ENCODE assay signal across 8 mouse cellular contexts in genomic region chr1:178187810-178188209, GRCm38 (mm10). TPM values are rescaled to one million over a fixed set of nuclear protein-coding genes. Genes with fewer than 3 reads are reported as not detected.
DNase-seq lines count a peak whose midpoint lies in the region; ATAC-seq and TF ChIP-seq lines count a peak whose summit lies in the region.
"Not testable (repeated sequence)": the region's sequence is repeated elsewhere in the genome, so short reads cannot be mapped to it uniquely, and the experiment has no call there.

No protein-coding gene starts in this region.

- under 1% methylated on average over 28 of the region's 38 CpGs for WGBS in embryonic facial prominence, embryonic 10.5 days
- WGBS in hindbrain, postnatal 0 days, result 0% methylated on average over 20 of the region's 38 CpGs
- WGBS in limb, embryonic 13.5 days, result under 1% methylated on average over 25 of the region's 38 CpGs
- 0% methylated on average over 19 of the region's 38 CpGs for WGBS in neural tube, embryonic 14.5 days

- ATAC-seq in frontal cortex, adult (ENCODE audit: low TSS enrichment), result peak; percentile 55
- ATAC-seq in hindbrain, postnatal 0 days, result 0 out of 2 replicates have a peak, but pooled peaks have one; percentile 71
- peak; percentile 49; the same call in 1 of the 2 replicates for ATAC-seq in limb, embryonic 13.5 days (ENCODE audit: low FRiP score, low read depth)
- peak; percentile 70 for ATAC-seq in neural tube, embryonic 14.5 days (ENCODE audit: low read depth)

- not testable (repeated sequence) for H3K9me3 ChIP-seq in embryonic facial prominence, embryonic 10.5 days; hindbrain, postnatal 0 days (ENCODE audit: low read length); limb, embryonic 13.5 days; megakaryocyte, embryonic 14.5 days; neural tube, embryonic 14.5 days (ENCODE audit: control insufficient read depth, low read length)

- not testable (repeated sequence) for H3K27me3 ChIP-seq in embryonic facial prominence, embryonic 10.5 days (replicated peaks; ENCODE audit: low read depth, poor library complexity, severe bottlenecking); hindbrain, postnatal 0 days (ENCODE audit: insufficient read depth, low read length); limb, embryonic 13.5 days; megakaryocyte, embryonic 14.5 days (replicated peaks); neural tube, embryonic 14.5 days (ENCODE audit: control insufficient read depth, insufficient read depth, low read length)

- H3K27ac ChIP-seq in embryonic facial prominence, embryonic 10.5 days (replicated peaks), result peak overlapping the region; percentile 76
- H3K27ac ChIP-seq in hindbrain, postnatal 0 days, result peak overlapping the region; percentile 86
- H3K27ac ChIP-seq in limb, embryonic 13.5 days, result 0 out of 2 replicates have a peak overlapping the region, but pooled peaks have one; percentile 48
- peak overlapping the region; percentile 58; the same call in 1 of the 2 replicates for H3K27ac ChIP-seq in neural tube, embryonic 14.5 days (ENCODE audit: low read depth, low read length)

- peak overlapping the region; percentile 68 for H3K4me3 ChIP-seq in embryonic facial prominence, embryonic 10.5 days
- H3K4me3 ChIP-seq in hindbrain, postnatal 0 days (ENCODE audit: low read length), result peak overlapping the region; percentile 55
- peak overlapping the region; percentile 66 for H3K4me3 ChIP-seq in limb, embryonic 13.5 days
- H3K4me3 ChIP-seq in megakaryocyte, embryonic 14.5 days (replicated peaks), result peak overlapping the region; percentile 90
- peak overlapping the region; percentile 52 for H3K4me3 ChIP-seq in neural tube, embryonic 14.5 days (ENCODE audit: low read depth, low read length)

- peak; percentile 82 for DNase-seq in MN1 (ENCODE audit: low spot score)
- peak; percentile 83 for DNase-seq in embryonic facial prominence, embryonic 10.5 days (ENCODE audit: low spot score)
- DNase-seq in hindbrain, postnatal 0 days (ENCODE audit: low spot score), result peak; percentile 55
- peak; percentile 88 to 91 for DNase-seq in thymus, postnatal 36 days

- H3K9ac ChIP-seq in hindbrain, postnatal 0 days (replicated peaks; ENCODE audit: low read length), result peak overlapping the region; percentile 53
- H3K9ac ChIP-seq in limb, embryonic 13.5 days, result peak overlapping the region; percentile 64
- peak overlapping the region; percentile 26; the same call in 1 of the 2 replicates for H3K9ac ChIP-seq in neural tube, embryonic 14.5 days (replicated peaks; ENCODE audit: low read depth, low read length)

- H3K36me3 ChIP-seq in embryonic facial prominence, embryonic 10.5 days (replicated peaks); hindbrain, postnatal 0 days (ENCODE audit: insufficient read depth, low read length); limb, embryonic 13.5 days; megakaryocyte, embryonic 14.5 days (replicated peaks; ENCODE audit: low read length); neural tube, embryonic 14.5 days (ENCODE audit: control insufficient read depth, insufficient read depth, low read length): not testable (repeated sequence)

- H3K4me1 ChIP-seq in embryonic facial prominence, embryonic 10.5 days, result peaks cover 15% of the 10 kb centered on the region
- H3K4me1 ChIP-seq in hindbrain, postnatal 0 days (ENCODE audit: insufficient read depth, low read length); limb, embryonic 13.5 days; neural tube, embryonic 14.5 days (ENCODE audit: control insufficient read depth, insufficient read depth, low read length): not testable (repeated sequence)
- peaks cover 24% of the 10 kb centered on the region for H3K4me1 ChIP-seq in megakaryocyte, embryonic 14.5 days

- peak overlapping the region; percentile 45 for H3K4me2 ChIP-seq in hindbrain, postnatal 0 days (ENCODE audit: low read depth, low read length)
- peak overlapping the region; percentile 55 for H3K4me2 ChIP-seq in limb, embryonic 13.5 days (replicated peaks)
- H3K4me2 ChIP-seq in neural tube, embryonic 14.5 days (ENCODE audit: low read depth, low read length), result not testable (repeated sequence)

- peak; percentile 22; the same call in 1 of the 2 replicates for TF ChIP-seq CTCF in hindbrain, postnatal 0 days (IDR thresholded peaks at IDR 0.05; ENCODE audit: low read depth)

RNA-seq across cellular contexts. Expression of gene Desi2, which starts 0.6 kb away (rescaled TPM):
- polyA plus RNA-seq in embryonic facial prominence, embryonic 10.5 days (2016; fragmentation: Nextera tagmentation; extraction: Ambion mirVana), result 14.9 and 17.3 TPM in 2 replicates
- 22.1 and 29.5 TPM in 2 replicates for total RNA-seq in hindbrain, postnatal 0 days (2014; rRNA removed)
- 25.8 and 30.0 TPM in 2 replicates for polyA plus RNA-seq in hindbrain, postnatal 0 days (2015; fragmentation: Nextera tagmentation; extraction: Ambion mirVana)
- 23.9 and 24.6 TPM in 2 replicates for polyA plus RNA-seq in limb, embryonic 13.5 days (2015; fragmentation: Nextera tagmentation; extraction: Ambion mirVana)
- 2.3 and 4.7 TPM in 2 replicates for polyA plus RNA-seq in megakaryocyte, embryonic 14.5 days (2012; ENCODE audit: insufficient read depth, low replicate concordance)
- 22.3 and 22.7 TPM in 2 replicates for polyA plus RNA-seq in neural tube, embryonic 14.5 days (2014; fragmentation: Nextera tagmentation; extraction: Ambion mirVana)

Comparison
In these comparisons a context has a peak if more than half of its experiments do, and no peak if none do; other contexts are left out.
1. Peak in every context shown above with its lines: DNase-seq, ATAC-seq, H3K4me3 ChIP-seq and H3K27ac ChIP-seq.